15 mouse cellular contexts compared by ENCODE assay signal in genomic region chr11:28422451-28423231, GRCm38 (mm10).
DNase-seq lines count a peak whose midpoint lies in the region; ATAC-seq and TF ChIP-seq lines count a peak whose summit lies in the region.
"Had no signal": no experiment of that assay in that cellular context is flagged by ENCODE, and none has a peak within 500 bp of the region (broad histone marks: within the 10 kb centered on the region; RNA-seq: fewer than 3 reads in every experiment).

No protein-coding gene starts in this region.

- no peak overlapping the region for H3K9ac ChIP-seq in forebrain, embryonic 14.5 days (ENCODE audit: low read length)
- no peak overlapping the region for H3K9ac ChIP-seq in forebrain, embryonic 12.5 days
- H3K9ac ChIP-seq in midbrain, postnatal 0 days (replicated peaks; ENCODE audit: low read length, poor library complexity, severe bottlenecking): no peak overlapping the region
- H3K9ac ChIP-seq: liver, embryonic 14.5 days; midbrain, embryonic 12.5 days had no signal

- H3K4me2 ChIP-seq in forebrain, embryonic 14.5 days (ENCODE audit: low read length): no peak overlapping the region
- no peak overlapping the region for H3K4me2 ChIP-seq in forebrain, embryonic 12.5 days
- no peak overlapping the region for H3K4me2 ChIP-seq in midbrain, postnatal 0 days (ENCODE audit: low read depth, low read length, poor library complexity, severe bottlenecking)
- H3K4me2 ChIP-seq: midbrain, embryonic 12.5 days had no signal

- H3K36me3 ChIP-seq in forebrain, embryonic 14.5 days (ENCODE audit: control insufficient read depth, insufficient read depth, low read length): no peaks in the 10 kb centered on the region
- H3K36me3 ChIP-seq in forebrain, embryonic 12.5 days (replicated peaks): no peaks in the 10 kb centered on the region
- H3K36me3 ChIP-seq in midbrain, postnatal 0 days (ENCODE audit: insufficient read depth, low read length): no peaks in the 10 kb centered on the region
- no peaks in the 10 kb centered on the region for H3K36me3 ChIP-seq in midbrain, embryonic 10.5 days
- no peaks in the 10 kb centered on the region for H3K36me3 ChIP-seq in embryonic facial prominence, embryonic 10.5 days (replicated peaks)
- H3K36me3 ChIP-seq: G1E; midbrain, embryonic 12.5 days had no signal

- 81% methylated on average over 2 of the region's 2 CpGs for WGBS in forebrain, embryonic 14.5 days
- WGBS in forebrain, embryonic 12.5 days: 91% methylated on average over 2 of the region's 2 CpGs
- WGBS in midbrain, postnatal 0 days: 74% methylated on average over 2 of the region's 2 CpGs
- 83% methylated on average over 2 of the region's 2 CpGs for WGBS in midbrain, embryonic 10.5 days
- 86% methylated on average over 2 of the region's 2 CpGs for WGBS in embryonic facial prominence, embryonic 10.5 days

- no peaks in the 10 kb centered on the region for H3K9me3 ChIP-seq in forebrain, embryonic 14.5 days (replicated peaks; ENCODE audit: control insufficient read depth, low read length)
- H3K9me3 ChIP-seq in forebrain, embryonic 12.5 days: no peaks in the 10 kb centered on the region
- no peaks in the 10 kb centered on the region for H3K9me3 ChIP-seq in midbrain, postnatal 0 days (ENCODE audit: low read length)
- H3K9me3 ChIP-seq in midbrain, embryonic 10.5 days (replicated peaks): no peaks in the 10 kb centered on the region
- H3K9me3 ChIP-seq in embryonic facial prominence, embryonic 10.5 days: no peaks in the 10 kb centered on the region
- H3K9me3 ChIP-seq: G1E; midbrain, embryonic 12.5 days had no signal

- H3K27me3 ChIP-seq in forebrain, embryonic 14.5 days (replicated peaks; ENCODE audit: control insufficient read depth, insufficient read depth, low read length): no peaks in the 10 kb centered on the region
- H3K27me3 ChIP-seq in forebrain, embryonic 12.5 days: no peaks in the 10 kb centered on the region
- H3K27me3 ChIP-seq in midbrain, postnatal 0 days (ENCODE audit: insufficient read depth, low read length): no peaks in the 10 kb centered on the region
- no peaks in the 10 kb centered on the region for H3K27me3 ChIP-seq in midbrain, embryonic 10.5 days (ENCODE audit: low read depth, poor library complexity, severe bottlenecking)
- no peaks in the 10 kb centered on the region for H3K27me3 ChIP-seq in embryonic facial prominence, embryonic 10.5 days (replicated peaks; ENCODE audit: low read depth, poor library complexity, severe bottlenecking)
- H3K27me3 ChIP-seq: midbrain, embryonic 12.5 days had no signal

- peak; percentile 1 for DNase-seq in forebrain, embryonic 14.5 days (ENCODE audit: low spot score)
- DNase-seq in midbrain, postnatal 0 days (ENCODE audit: low spot score): no peak
- no peak for DNase-seq in midbrain, embryonic 10.5 days (ENCODE audit: low spot score)
- DNase-seq in layer of hippocampus, postnatal 36 days: peak; percentile 55 to 64
- DNase-seq in lung, postnatal 25 days (ENCODE audit: low spot score): peak; percentile 39
- DNase-seq in embryonic facial prominence, embryonic 10.5 days (ENCODE audit: low spot score): no peak
- DNase-seq: kidney, postnatal 25 days; thymus, adult 18-20 months had no signal

- no peaks in the 10 kb centered on the region for H3K4me1 ChIP-seq in forebrain, embryonic 14.5 days (ENCODE audit: control insufficient read depth, insufficient read depth, low read length)
- H3K4me1 ChIP-seq in forebrain, embryonic 12.5 days: no peaks in the 10 kb centered on the region
- no peaks in the 10 kb centered on the region for H3K4me1 ChIP-seq in midbrain, postnatal 0 days (ENCODE audit: insufficient read depth, low read length)
- no peaks in the 10 kb centered on the region for H3K4me1 ChIP-seq in midbrain, embryonic 10.5 days
- H3K4me1 ChIP-seq in embryonic facial prominence, embryonic 10.5 days: no peaks in the 10 kb centered on the region
- H3K4me1 ChIP-seq: midbrain, embryonic 12.5 days had no signal

- no peak overlapping the region for H3K27ac ChIP-seq in forebrain, embryonic 14.5 days (ENCODE audit: low read depth, low read length)
- no peak overlapping the region for H3K27ac ChIP-seq in forebrain, embryonic 12.5 days
- no peak overlapping the region for H3K27ac ChIP-seq in midbrain, postnatal 0 days (ENCODE audit: low read depth, low read length)
- no peak overlapping the region for H3K27ac ChIP-seq in midbrain, embryonic 10.5 days (replicated peaks)
- no peak overlapping the region for H3K27ac ChIP-seq in embryonic facial prominence, embryonic 10.5 days (replicated peaks)
- H3K27ac ChIP-seq: liver, embryonic 14.5 days; midbrain, embryonic 12.5 days had no signal

- TF ChIP-seq CTCF in midbrain, postnatal 0 days (IDR thresholded peaks at IDR 0.05): no peak

- no peak overlapping the region for H3K4me3 ChIP-seq in forebrain, embryonic 14.5 days (ENCODE audit: low read depth, low read length)
- H3K4me3 ChIP-seq in forebrain, embryonic 12.5 days (replicated peaks): no peak overlapping the region
- no peak overlapping the region for H3K4me3 ChIP-seq in midbrain, postnatal 0 days (ENCODE audit: low read depth, low read length)
- H3K4me3 ChIP-seq in midbrain, embryonic 10.5 days: no peak overlapping the region
- H3K4me3 ChIP-seq in embryonic facial prominence, embryonic 10.5 days: no peak overlapping the region
- H3K4me3 ChIP-seq: midbrain, embryonic 12.5 days had no signal

- 0 out of 2 replicates have a peak, but pooled peaks have one; percentile 34 for ATAC-seq in forebrain, embryonic 14.5 days
- ATAC-seq in forebrain, embryonic 12.5 days (ENCODE audit: low FRiP score): no peak
- ATAC-seq in midbrain, postnatal 0 days (ENCODE audit: low FRiP score): peak; percentile 75
- no peak for ATAC-seq in erythroblast, adult 5-6 weeks (replicated peaks; ENCODE audit: low FRiP score, poor library complexity, severe bottlenecking)
- ATAC-seq: activated CD4-positive, CD25-positive, alpha-beta regulatory T cell, adult 4 months; hindbrain, embryonic 16.5 days had no signal

Comparison
In these comparisons a context has a peak if more than half of its experiments do, and no peak if none do; other contexts are left out.
1. ATAC-seq: peak in forebrain, embryonic 14.5 days (single experiment) and midbrain, postnatal 0 days (single experiment); none in forebrain, embryonic 12.5 days (single experiment) and erythroblast, adult 5-6 weeks (single experiment).
2. DNase-seq: peak in forebrain, embryonic 14.5 days (single experiment), layer of hippocampus, postnatal 36 days (2 of 2) and lung, postnatal 25 days (single experiment); none in midbrain, postnatal 0 days (single experiment), midbrain, embryonic 10.5 days (single experiment) and embryonic facial prominence, embryonic 10.5 days (single experiment).